Mouse (Mus musculus): ENCODE results near the gene Oscar.

The Oscar gene

DNA sequence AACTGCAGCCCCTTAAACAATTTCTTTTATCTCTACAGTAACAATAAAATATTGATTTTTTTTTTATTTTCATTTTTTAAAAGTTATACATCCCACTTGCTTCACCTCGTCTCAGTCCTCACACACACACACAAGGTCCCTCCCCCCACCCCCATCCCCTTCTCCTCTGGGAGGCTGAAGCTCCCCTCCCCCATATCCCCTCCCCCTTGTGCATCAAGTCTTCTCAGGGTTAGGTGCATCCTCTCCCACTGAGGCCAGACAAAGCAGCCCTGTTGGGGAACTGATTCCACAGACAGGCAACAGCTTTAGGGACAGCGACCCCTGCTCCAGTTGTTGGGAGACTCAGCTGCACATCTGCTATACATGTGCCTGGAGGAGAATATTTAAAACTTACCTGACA lies 48.6 kb downstream of the Oscar start:
- peak; percentile 65 for DNase-seq (ENCODE audit: low read depth, low spot score)
